Mouse (Mus musculus) R1 (cell line): ENCODE results near the gene Fam181b.

ENCODE experiments used
- DNase-seq: peaks from one replicate; pipeline ENCODE4 v3.0.0-alpha.2; 2018; ENCODE audit warnings: low read depth, low spot score

Fam181b gene

DNA sequence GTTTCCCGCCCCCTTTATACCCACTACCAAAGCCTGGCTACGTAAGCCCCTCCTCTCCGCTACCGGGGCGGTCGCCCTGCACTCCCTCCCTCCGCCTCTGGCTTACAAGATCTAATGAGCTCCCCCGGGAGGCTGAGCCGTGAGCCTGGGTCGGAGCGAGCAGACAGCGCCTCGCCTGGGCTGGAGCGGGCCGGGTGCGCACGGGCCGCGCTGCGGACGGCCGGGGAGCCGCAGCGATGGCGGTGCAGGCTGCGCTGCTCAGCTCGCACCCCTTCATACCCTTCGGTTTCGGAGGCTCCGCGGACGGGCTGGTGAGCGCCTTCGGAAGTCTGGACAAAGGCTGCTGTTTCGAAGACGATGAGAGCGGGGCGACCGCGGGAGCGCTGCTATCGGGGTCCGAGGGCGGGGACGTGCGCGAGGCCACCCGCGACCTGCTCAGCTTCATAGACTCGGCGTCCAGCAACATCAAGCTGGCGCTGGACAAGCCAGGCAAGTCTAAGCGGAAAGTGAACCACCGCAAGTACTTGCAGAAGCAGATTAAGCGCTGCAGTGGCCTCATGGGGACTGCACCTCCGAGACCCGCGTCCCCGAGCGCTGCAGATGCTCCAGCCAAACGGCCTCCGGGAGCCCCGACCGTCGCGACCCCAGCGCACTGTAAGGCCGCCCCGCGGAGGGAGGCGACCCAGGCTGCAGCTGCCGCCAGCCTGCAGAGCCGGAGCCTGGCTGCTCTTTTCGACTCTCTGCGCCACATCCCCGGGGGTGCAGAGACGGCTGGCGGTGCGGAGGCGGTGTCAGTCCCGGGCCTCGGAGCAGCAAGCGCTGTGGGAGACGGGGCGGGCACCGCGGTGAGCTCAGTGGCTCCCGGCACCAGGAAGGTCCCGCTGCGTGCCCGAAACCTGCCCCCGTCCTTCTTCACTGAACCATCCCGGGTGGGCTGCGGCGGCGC is at the start of gene Fam181b:
Gene Fam181b, plus strand, starts transcription at position 81 of the 946 bp plus-strand sequence.
- DNase-seq = peak; percentile 92

DNA sequence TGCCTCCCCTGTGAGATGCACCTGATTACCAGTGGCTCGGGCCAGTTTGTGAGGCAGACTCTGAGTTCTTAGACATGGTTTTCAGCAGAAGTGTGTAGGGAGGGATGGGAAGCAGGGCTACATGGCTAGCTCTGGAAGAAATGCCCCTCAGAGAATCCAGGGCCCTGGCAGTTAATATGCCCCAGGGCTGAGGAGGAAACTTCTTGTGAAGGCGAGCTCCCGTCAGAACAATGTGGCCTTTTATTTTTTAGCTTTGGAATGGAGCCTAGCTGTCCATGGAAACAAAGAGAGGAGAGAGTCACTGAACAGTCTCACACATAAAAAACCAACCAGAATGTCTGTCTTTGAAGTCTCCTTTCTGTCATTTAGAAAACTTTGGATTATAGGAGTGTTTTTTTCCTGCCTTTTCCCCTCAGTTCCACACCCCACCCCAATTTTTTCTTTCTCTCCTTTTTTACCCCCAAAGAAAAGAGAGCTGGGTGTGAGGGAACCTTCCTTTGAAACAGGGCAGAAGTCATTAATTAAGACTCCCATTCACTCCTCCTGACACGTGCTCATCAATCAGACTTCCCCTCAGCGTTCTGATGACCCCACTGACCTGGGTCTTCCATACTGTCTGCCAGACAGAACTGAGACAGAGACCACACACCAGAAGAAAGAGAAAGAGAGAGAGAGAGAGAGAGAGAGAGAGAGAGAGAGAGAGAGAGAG is 41.7 kb upstream of the Fam181b start:
- no peak for DNase-seq

DNA sequence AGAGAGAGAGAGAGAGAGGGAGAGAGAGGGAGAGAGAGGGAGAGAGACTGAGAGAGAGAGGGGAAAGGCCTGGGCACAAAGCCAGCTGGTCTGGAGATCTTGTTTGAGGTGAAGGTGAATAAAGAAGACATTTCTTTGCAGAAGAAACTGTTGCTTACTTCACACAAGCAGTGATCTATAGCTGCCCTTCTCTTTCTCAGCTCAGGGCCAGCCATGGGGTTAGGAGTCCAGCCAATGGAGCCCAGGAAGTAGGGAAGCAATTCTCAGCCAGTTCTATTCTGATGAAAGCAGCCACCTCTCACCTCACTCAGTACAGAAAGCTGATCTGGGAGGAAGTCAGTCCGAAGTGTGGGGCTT is 41.2 kb upstream of the Fam181b start:
- DNase-seq = no peak

DNA sequence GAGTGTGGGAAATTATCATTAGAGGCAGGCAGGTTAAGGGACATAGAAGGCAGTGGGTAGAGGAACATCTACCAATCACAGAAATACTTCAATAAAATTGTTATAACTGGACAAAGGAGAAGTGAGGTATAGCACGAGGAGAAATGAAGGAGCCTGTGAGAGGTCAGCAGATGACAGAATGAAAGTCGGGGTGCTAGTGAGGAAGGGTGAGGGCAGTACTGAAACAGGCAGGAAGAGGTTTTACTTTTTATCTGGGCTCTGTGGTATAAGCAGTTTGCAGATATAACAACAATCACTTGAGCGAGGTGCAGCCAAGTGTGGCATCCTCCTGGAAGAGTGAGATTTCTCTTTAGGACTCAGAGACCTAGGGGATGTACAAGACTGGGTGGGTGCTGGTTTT is 40.1 kb upstream of the Fam181b start:
- no peak for DNase-seq

DNA sequence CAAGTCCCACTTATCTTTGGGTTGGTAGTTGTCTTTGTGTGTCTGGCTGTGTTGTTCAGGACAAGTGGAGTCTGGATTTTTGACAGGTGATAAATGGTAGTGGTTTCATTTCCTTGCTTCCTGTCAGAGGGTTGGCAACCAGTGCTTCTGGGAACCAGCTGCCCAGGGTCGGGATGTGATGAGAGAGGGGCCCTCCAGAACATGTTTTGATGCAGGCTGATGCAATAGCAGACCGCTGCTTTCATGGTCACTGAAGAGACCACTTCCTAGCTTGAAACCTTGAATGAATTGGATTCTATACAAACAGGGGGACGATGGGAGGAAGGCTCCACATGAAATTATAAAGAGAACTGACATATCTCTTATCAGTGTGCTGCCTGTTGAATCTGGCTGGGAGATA is 35.3 kb upstream of the Fam181b start:
- no peak for DNase-seq

DNA sequence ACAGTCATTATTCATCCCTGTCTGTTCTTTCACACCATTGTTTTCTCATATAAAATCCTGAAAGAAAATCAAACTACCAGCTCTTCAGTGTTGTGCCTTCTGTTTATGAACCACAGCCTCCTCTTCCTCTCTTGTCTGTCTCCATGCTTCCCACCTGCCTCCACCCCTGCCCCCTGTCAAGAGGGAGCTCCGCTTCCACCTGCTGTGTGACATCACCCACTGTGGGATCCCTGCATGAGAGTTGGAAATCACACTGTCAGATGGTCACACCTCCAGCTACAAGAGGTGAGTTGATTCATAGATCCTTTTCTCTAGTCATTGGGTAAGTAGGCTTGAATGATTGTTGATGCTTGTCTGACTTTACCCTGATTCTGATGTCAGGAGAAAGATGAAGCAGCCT is 34.9 kb upstream of the Fam181b start:
- no peak for DNase-seq

DNA sequence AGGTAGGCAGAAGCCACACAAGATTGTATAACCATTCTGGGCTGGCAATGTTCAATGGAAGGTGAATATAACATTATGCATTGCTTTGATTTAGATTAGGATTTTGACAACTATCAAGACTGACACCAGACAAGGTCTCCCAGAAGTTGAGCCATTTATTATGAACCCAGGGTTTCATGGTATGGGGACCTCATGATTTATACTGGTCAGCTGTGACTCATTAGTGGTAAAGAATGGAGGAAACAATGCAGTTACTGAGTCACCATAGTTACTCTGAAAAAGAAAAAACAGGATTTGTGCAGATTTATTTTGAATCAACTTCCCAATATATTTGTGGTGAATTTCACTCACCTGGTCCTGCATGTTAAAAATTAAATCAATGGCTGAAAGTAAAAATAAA is 18.8 kb upstream of the Fam181b start:
- DNase-seq = no peak

DNA sequence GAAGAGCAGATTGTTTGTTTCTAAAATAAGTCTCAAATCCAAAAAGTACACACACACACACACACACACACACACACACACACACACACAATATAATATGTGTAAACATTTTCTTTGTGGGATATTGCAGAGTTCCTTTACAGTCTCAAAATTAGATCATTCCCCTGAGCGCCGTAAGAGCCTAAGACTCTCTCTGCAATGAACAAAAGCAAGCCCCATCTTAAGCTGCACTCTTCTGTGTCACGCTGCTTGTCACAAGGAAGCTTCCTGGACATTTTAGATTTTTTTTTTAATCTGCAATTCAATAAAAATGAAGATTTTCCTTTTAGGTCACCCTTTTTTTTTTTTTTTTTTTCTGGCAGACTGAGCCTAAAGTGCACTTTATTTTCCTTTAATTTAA is 17.9 kb upstream of the Fam181b start:
- DNase-seq = no peak

DNA sequence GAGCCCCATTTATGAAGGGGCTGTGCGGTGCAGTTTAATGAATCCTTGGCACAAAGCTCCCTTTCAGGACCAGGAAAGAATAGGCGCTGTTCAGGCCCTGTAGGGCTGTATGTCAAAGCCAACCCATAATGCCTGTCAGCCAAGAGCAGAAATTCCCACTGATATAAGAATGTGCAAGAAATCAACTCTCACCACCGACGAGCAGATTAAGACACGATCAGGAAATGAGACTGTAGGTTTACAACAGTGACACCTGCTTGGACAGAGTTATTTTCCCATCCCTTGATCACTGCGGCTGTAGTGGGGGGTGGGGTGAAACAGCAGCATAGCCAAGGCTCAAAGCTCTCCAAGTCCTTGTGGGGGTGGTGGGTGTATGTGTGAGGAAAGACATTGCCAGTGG is 17.5 kb upstream of the Fam181b start:
- no peak for DNase-seq

DNA sequence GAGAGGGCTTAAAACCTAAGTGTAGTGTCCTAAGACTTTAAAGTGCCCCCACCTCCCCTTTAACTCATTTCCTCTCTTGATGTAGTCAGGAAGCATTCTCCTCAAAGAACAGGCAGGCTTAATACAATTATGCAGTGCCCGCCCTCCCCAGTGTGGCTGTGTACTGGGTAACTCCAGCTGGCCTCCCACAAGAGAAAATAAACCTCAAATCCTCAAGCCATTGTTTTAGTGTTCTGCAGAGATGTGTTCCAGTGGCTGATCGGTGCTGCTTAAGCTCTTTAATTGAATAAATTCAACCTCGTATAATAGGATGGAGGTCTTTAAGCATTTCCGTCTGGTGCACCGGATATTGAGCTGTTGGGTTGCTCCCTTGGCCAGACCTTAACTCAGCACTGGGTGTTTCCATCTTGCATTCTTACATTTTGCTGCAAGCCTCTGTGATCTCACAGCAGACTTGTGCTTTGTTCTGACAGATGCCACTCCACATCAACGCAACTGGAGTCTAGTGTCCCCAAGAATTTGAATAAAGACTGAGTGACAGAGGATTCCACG is 12.1 kb upstream of the Fam181b start:
- DNase-seq = peak; percentile 57

DNA sequence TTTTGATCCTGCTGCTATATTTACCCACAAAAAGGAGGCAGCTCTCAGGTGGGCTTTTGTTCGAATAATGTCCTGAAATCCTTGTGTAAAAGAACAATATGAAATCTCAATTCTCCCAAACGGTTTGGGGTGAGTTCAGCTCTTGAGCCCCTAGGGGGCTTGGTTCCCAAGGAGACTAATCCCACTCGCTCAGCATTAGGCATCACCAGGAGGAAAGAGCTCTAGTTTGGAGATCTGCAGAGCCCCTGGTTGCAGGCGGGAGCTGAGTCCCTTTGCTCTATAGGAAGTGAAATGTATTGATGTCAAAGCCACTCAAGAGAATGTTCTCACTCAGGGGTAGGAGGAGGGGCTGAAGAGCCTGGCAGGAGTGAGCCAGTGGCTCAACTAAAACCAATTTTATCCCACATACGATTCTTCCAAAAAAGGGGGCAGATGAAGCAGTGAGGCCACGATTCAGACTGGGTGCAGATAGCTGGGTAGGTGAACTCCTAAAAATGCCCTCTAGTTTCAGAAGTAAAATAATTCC is 3.2 kb upstream of the Fam181b start:
- peak; percentile 25 for DNase-seq

DNA sequence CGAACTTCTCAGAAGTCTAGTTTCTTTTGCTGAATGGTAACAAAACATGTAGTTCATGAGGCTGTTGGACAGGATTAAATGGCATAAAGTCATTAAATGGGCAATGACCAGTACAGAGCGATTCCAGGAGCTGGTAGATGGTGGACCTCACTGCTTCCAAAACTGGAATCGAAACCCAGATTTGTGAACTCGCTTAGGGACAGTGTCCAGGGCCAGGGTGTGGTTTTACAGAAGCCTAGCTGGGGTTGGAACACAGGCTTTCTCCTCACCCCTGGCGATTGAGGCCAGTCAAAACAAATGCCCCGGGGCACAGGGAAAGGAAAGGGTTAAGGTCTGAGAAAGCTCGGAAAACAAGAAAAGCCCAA is 263 bp upstream of the Fam181b start:
- DNase-seq = no peak

DNA sequence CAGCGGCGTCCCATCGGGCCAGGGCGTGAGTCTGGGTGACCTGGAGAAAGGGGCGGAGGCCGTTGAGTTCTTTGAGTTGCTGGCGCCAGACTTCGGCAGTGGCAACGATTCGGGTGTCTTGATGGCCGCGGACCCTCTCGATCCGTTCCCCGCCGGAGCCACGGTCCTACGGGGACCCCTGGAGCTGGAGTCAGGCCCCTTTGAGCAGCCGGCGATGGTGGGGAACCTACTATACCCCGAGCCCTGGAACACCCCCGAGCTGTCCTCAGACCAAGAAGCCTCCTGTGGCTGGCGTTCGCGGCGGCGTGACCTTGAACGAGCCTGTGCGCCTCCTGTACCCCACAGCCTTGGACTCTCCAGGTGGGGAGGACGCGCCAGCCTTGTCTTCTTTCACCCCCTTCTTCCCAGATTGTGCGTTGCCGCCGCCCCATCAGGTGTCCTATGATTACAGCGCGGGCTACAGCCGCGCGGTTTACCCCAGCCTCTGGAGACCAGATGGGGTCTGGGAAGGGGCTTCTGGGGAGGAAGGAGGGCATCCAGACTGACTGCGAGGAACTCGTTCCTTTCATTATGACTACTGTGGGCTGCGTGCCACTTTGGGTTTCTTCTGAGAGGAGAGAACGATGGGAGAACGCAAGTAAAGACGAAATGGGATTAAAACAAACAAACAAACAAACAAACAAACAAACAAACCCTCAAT is 1.2 kb downstream of the Fam181b start:
- DNase-seq = peak; percentile 64

DNA sequence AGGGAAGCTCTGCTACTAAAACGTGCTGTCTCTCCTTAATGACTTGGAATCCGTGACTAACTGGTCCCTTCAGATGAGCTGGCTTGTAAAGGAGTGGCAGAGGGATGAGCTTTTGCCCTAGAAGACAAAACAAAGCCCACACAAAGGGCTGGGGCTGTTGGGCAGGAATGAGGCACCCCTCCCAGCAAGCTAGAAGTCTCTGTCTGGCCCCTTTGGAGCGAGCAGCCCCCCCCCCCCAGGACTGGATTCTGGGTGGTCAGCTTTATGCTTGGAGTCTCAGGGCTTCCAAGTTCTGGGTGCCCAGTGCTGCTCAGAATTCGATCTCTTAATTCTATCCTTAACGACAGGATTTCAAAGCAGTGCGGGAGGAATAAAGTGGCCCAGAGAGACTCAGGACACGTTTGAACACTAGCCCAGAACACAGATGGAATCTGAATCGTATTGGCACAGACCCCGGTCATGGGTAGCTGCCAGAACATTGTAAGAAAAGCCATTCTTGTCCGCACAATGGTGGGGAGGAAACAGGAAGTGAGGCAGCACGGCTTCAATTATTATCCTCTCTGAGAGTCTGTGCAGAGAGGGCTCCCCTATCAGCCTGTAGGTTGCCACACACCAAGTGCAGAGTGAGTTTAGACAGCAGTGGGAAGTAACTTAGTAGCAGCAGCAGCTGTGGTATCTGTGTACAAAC is 13.8 kb downstream of the Fam181b start:
- DNase-seq = no peak

DNA sequence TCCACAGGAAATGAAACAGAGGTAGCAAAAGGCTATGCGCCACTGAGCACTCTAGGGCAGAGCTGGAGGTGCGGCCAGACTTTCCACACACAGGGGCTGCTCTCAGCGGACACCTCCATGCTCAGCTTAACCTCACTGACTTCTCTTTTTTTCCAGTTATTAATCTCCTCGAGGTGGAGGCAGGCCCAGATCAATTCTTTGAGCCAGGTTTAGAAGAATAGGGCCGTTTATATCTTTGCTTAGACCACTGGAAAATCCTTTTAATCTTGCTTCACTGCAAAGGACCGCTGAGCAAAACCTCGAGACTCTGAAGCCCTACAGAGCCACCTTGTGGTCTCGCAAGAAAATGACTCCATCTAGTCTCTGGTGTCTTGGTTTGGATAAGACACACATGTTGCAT is 15.8 kb downstream of the Fam181b start:
- peak; percentile 70 for DNase-seq

DNA sequence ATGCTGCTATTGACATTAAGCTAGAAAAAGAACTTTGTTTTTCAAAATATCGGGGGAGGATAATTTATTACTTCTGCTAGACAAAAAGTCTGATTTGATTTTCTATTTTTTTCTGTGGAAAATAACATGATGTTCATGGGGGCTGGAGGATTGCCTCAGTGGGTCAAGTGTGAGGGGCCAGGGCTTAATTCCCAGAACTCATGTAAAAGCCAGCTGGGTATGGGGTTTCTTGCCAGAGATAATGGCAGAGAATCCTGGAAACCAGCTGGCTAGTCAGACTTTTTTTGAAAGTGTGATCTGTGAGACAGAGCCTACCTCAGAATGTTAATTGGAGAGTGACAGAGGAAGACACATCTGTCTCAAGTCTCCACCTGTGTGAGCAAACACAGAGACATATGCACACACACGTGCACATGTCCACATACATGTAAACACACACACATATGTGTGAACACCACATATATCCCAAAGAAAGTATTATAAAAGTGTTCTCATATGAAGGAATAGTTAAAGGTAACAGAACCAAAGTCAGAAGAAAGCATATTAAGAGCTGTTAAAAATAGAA is 25.2 kb downstream of the Fam181b start:
- DNase-seq = no peak

DNA sequence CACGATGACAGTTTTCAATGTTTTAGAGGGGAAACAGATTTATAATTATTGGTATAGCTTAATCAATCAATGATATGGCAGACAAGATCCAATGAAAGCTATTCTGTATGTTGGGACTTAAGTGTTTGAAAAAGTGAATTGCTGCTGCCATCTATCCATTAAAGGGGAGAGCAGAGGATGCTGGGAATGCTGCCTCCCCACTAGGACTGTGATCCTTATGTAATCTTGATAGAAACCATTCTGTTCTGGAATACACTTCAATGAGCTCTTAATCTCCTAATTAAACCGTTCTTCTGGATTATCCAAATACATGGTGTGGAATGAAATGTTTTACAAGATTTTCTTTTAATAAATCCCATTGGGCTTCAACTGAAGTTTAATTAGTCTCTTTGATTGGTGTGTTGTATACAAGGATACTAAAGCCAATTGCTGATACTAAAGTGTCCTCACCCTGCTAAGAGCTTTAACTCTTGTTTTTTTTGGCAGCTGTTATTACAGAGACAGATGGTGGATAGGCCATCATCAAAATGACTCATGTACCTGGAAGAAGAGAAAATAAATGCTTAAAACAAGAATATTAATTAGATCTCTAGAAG is 30.8 kb downstream of the Fam181b start:
- DNase-seq = no peak

DNA sequence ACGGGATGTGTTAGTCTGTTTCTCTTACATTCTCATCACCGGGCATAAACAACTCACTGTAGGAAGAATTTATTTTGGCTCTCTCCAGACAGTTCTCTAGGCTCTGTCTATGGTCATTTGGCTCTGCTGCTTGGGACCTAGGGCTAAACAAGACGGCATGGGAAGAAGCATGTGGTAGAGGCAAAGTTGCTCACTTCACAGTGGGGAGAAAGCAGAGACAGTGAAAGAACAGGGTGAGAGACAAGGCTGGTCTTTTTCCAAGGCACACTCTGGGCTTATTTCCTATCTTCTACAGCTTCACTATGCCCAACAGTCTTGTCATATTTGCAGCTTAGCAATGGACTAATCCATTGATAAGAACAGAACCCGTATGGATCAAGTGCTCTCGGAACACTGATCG is 31.4 kb downstream of the Fam181b start:
- no peak for DNase-seq

DNA sequence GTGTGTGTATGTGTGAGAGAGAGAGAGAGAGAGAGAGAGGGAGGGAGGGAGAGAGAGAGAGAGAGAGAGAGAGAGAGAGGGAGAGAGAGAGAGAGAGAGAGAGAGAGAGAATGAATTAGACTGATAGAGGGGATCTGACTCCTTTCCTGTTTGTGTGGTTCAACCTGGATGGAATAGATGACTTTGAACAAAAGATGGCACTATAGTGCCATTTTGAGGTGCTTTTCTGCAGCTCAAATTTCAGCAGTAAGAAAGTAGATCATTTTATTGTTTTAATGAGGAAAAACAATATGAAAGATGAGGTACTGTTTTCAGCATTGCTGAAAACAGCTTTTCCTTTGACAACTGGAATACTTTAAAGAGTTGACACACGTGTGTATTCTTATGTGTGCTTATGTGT is 37.9 kb downstream of the Fam181b start:
- no peak for DNase-seq

DNA sequence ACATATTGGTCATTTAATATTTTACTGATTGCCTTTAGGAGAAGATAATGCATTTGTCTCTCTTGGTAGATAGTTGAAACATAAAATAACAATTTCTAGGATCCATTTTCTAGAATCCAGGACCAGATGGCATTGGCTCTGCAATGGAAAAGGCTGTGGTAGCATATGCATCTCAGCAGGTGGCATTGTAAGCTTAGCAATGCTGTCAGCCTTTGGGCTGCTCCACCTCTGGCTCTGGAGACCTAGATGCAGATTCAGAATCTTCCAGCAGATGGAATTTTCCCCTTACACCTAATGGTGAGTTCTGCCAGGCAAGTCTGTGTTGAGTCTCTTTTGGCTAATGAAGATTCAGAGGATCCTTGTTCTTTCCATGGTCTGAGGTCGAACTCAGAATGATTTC is 44.3 kb downstream of the Fam181b start:
- peak; percentile 40 for DNase-seq
